Mouse (Mus musculus) heart, adult 2 months (tissue): ENCODE measurements around the gene Tshb.

Experiments used
- CTCF ChIP-seq: fragments of 200-600 bp; IDR thresholded peaks from 2 replicates; pipeline ENCODE4 v1.8.1; 2022; ENCODE audit warnings: antibody characterized with exemption, mild to moderate bottlenecking, moderate library complexity
- POLR2A ChIP-seq: fragments of 200-500 bp; IDR thresholded peaks from 2 replicates; pipeline ENCODE4 v1.6.1; 2011; ENCODE audit warnings: mild to moderate bottlenecking, low read depth, low read length, control low read depth; ENCODE audit not compliant: insufficient read depth

GRCm38 (mm10) chr3:102729416-102729815 lies 53.1 kb downstream of the Tshb start:
- TF ChIP-seq CTCF (no peak), POLR2A (no peak)
